Mouse (Mus musculus): ENCODE data around the gene Spred2. TPM values are rescaled to one million over a fixed set of nuclear protein-coding genes. Genes with fewer than 3 reads are reported as not detected.
A peak's percentile ranks its signal among the peaks of the same experiment; 100 is the strongest.

The Spred2 gene
- polyA plus RNA-seq, 1 experiment from 2014 or later: 4.1 TPM

DNA sequence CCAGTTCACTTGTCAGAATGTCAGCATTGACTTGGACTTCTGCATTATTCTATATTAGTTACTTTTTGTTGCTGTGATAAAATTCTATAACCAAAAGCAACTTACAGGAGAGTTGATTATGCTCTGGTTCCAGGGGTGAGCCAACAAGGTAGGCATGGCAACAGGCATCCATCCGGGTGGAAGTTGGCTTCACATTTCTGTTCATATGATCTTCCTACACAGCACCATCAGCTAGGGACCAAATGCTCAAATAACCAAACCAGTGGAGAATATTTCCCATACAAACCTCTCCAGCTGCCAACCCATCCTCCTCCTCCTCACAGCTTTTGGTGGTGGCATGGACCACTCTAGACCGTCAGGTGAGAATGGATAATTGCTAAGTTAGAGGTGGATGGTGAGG is 51.9 kb downstream of the Spred2 start:
- H3K9ac ChIP-seq (ENCODE audit: low read length): no peak overlapping the region
- H3K27ac ChIP-seq (replicated peaks in 1 of 2; ENCODE audit: control insufficient read depth in 1 of 2, insufficient read depth in 1 of 2, low read depth in 2 of 2, low read length in 2 of 2): no peak overlapping the region
- H3K4me2 ChIP-seq (ENCODE audit: low read length): no peak overlapping the region
- H3K9me3 ChIP-seq (ENCODE audit: control insufficient read depth, low read length): no peaks in the 10 kb centered on the region
- H3K27me3 ChIP-seq (ENCODE audit: control insufficient read depth, insufficient read depth, low read length): no peaks in the 10 kb centered on the region
- peaks cover 3% of the 10 kb centered on the region; the same call in 1 of the 2 replicates for H3K36me3 ChIP-seq (ENCODE audit: control insufficient read depth, insufficient read depth, low read length)
- 96% methylated on average over 2 of the region's 2 CpGs for WGBS
- H3K4me1 ChIP-seq (ENCODE audit: control insufficient read depth in 2 of 2, insufficient read depth in 2 of 2, low read length in 2 of 2): peaks cover 6 to 14% of the 10 kb centered on the region in 2 experiments
- no peak overlapping the region for H3K4me3 ChIP-seq (ENCODE audit: control insufficient read depth in 1 of 2, insufficient read depth in 1 of 2, low read depth in 1 of 2, low read length in 2 of 2)
- ATAC-seq (ENCODE audit: insufficient number of reproducible peaks, insufficient read depth, low FRiP score, low read depth): no peak

DNA sequence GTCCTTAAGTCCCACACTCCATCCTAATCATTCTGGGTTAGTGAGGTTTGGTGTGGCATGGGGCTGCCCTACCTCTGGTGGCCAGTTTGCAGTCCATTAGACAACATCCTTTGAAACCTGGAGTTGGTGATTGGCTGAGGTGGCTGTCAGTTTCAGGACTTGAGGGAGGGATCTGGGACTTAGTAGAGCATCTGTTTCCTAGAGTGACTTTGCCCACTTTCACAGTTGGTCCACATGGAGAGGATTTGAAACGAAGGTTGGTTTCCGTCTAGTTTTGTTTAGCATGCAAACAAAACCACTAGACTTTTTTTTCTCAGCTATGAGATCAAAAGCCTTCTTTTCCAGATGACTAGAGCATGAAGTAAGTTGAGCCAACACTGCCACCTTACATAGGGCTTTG is 53.5 kb downstream of the Spred2 start:
- H3K36me3 ChIP-seq (ENCODE audit: control insufficient read depth, insufficient read depth, low read length): peaks cover 3% of the 10 kb centered on the region; the same call in 1 of the 2 replicates
- H3K9me3 ChIP-seq (ENCODE audit: control insufficient read depth, low read length): no peaks in the 10 kb centered on the region
- H3K27me3 ChIP-seq (ENCODE audit: control insufficient read depth, insufficient read depth, low read length): no peaks in the 10 kb centered on the region
- WGBS: 82% methylated on average over 2 of the region's 2 CpGs
- no peak for ATAC-seq (ENCODE audit: insufficient number of reproducible peaks, insufficient read depth, low FRiP score, low read depth)
- H3K4me3 ChIP-seq (ENCODE audit: control insufficient read depth in 1 of 2, insufficient read depth in 1 of 2, low read depth in 1 of 2, low read length in 2 of 2): no peak overlapping the region
- H3K9ac ChIP-seq (ENCODE audit: low read length): no peak overlapping the region
- H3K4me1 ChIP-seq (ENCODE audit: control insufficient read depth in 2 of 2, insufficient read depth in 2 of 2, low read length in 2 of 2): peaks cover 11 to 25% of the 10 kb centered on the region in 2 experiments
- H3K4me2 ChIP-seq (ENCODE audit: low read length): no peak overlapping the region
- no peak overlapping the region for H3K27ac ChIP-seq (replicated peaks in 1 of 2; ENCODE audit: control insufficient read depth in 1 of 2, insufficient read depth in 1 of 2, low read depth in 2 of 2, low read length in 2 of 2)

DNA sequence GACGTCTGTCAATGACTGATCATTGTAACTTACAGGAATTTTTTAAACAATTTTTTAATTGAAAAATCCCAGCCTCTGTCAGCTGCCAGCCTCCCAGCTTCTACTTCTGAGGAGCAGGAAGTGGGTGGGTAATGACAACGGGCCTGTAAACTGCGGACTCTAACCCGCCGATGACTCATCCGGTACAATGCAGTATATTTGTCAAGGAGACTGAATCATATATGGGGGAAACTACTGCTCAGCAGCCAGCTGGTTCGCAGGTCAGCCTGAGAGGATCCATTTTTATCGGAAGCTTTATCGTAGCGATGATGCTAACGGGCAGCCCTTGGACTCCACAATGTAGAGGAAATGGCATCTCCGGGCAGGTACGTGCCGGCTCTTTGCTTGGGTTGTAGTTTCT is 55.2 kb downstream of the Spred2 start:
- peaks cover 18 to 32% of the 10 kb centered on the region in 2 experiments for H3K4me1 ChIP-seq (ENCODE audit: control insufficient read depth in 2 of 2, insufficient read depth in 2 of 2, low read length in 2 of 2)
- H3K9ac ChIP-seq (ENCODE audit: low read length): no peak overlapping the region
- H3K27me3 ChIP-seq (ENCODE audit: control insufficient read depth, insufficient read depth, low read length): no peaks in the 10 kb centered on the region
- peak overlapping the region; percentile 34 for H3K4me2 ChIP-seq (ENCODE audit: low read length)
- H3K9me3 ChIP-seq (ENCODE audit: control insufficient read depth, low read length): no peaks in the 10 kb centered on the region
- 0 out of 2 replicates have a peak, but pooled peaks have one; percentile 49 for ATAC-seq (ENCODE audit: insufficient number of reproducible peaks, insufficient read depth, low FRiP score, low read depth)
- H3K27ac ChIP-seq (replicated peaks in 1 of 2; ENCODE audit: control insufficient read depth in 1 of 2, insufficient read depth in 1 of 2, low read depth in 2 of 2, low read length in 2 of 2): 0 out of 4 replicates have a peak overlapping the region, but pooled peaks of 1 of the 2 experiments have one; percentile 20
- H3K4me3 ChIP-seq (ENCODE audit: control insufficient read depth in 1 of 2, insufficient read depth in 1 of 2, low read depth in 1 of 2, low read length in 2 of 2): no peak overlapping the region
- WGBS: 57% methylated on average over 14 of the region's 14 CpGs
- H3K36me3 ChIP-seq (ENCODE audit: control insufficient read depth, insufficient read depth, low read length): peaks cover 3% of the 10 kb centered on the region; the same call in 1 of the 2 replicates

DNA sequence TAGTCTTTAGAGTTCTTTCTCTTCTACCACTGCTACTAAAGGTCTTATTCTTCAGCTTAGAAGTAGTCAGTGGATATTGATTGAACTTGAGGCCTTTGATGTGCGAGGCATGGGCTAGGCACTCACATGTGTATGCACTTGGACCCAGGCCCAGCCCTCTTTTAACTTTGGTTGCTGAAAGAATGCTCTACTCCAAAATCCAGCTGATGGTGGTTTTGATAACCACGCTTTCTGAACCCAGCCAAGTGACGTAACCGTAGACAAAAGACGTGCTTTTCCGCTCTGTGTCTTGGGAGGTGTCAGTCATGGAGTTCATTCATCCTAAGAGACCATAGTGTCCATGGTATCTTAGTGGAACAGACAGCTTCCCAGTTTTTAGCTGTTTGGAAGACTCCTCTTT is 57.9 kb downstream of the Spred2 start:
- Histone ChIP-seq H3K4me1 (ENCODE audit: control insufficient read depth in 2 of 2, insufficient read depth in 2 of 2, low read length in 2 of 2) (peaks cover 24 to 48% of the 10 kb centered on the region in 2 experiments), H3K27ac (replicated peaks in 1 of 2; ENCODE audit: control insufficient read depth in 1 of 2, insufficient read depth in 1 of 2, low read depth in 2 of 2, low read length in 2 of 2) (peak overlapping the region in 1 of 2 experiments; percentile 58; a peak in 2 of 4 replicates), H3K4me3 (ENCODE audit: control insufficient read depth in 1 of 2, insufficient read depth in 1 of 2, low read depth in 1 of 2, low read length in 2 of 2) (no peak overlapping the region), H3K36me3 (ENCODE audit: control insufficient read depth, insufficient read depth, low read length) (no peaks in the 10 kb centered on the region), H3K4me2 (ENCODE audit: low read length) (no peak overlapping the region), H3K9me3 (ENCODE audit: control insufficient read depth, low read length) (no peaks in the 10 kb centered on the region), H3K9ac (ENCODE audit: low read length) (no peak overlapping the region), H3K27me3 (ENCODE audit: control insufficient read depth, insufficient read depth, low read length) (no peaks in the 10 kb centered on the region)
- 74% methylated on average over 6 of the region's 6 CpGs for WGBS
- no peak for ATAC-seq (ENCODE audit: insufficient number of reproducible peaks, insufficient read depth, low FRiP score, low read depth)

DNA sequence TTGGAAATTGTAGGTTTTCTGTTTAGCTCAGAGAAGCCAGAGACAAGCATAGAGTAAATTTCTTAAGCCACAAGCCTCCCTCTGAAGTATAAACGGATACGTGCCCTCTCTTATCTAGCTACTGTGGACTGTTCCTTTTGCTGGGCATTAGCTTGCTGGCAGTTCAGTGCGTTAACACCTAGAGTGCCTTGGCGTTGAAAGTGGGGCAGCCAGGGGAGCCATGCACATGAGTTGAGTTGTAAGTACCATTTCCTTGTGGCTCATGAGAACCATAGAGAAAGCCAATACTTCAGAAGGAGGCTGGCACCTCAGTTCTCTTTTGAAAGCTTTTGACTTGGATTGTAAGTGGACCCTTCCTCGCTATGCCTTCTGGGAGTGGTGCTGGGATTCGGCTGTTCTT is 58.6 kb downstream of the Spred2 start:
- no peaks in the 10 kb centered on the region for H3K36me3 ChIP-seq (ENCODE audit: control insufficient read depth, insufficient read depth, low read length)
- no peak overlapping the region; the same call in 1 of the 2 replicates for H3K4me2 ChIP-seq (ENCODE audit: low read length)
- H3K9ac ChIP-seq (ENCODE audit: low read length): no peak overlapping the region
- 33% methylated on average over 6 of the region's 6 CpGs for WGBS
- no peaks in the 10 kb centered on the region for H3K9me3 ChIP-seq (ENCODE audit: control insufficient read depth, low read length)
- peaks cover 30 to 55% of the 10 kb centered on the region in 2 experiments for H3K4me1 ChIP-seq (ENCODE audit: control insufficient read depth in 2 of 2, insufficient read depth in 2 of 2, low read length in 2 of 2)
- ATAC-seq (ENCODE audit: insufficient number of reproducible peaks, insufficient read depth, low FRiP score, low read depth): no peak
- H3K4me3 ChIP-seq (ENCODE audit: control insufficient read depth in 1 of 2, insufficient read depth in 1 of 2, low read depth in 1 of 2, low read length in 2 of 2): no peak overlapping the region
- no peaks in the 10 kb centered on the region for H3K27me3 ChIP-seq (ENCODE audit: control insufficient read depth, insufficient read depth, low read length)
- H3K27ac ChIP-seq (replicated peaks in 1 of 2; ENCODE audit: control insufficient read depth in 1 of 2, insufficient read depth in 1 of 2, low read depth in 2 of 2, low read length in 2 of 2): peak overlapping the region; percentile 46 to 58; a peak in 3 of 4 replicates

DNA sequence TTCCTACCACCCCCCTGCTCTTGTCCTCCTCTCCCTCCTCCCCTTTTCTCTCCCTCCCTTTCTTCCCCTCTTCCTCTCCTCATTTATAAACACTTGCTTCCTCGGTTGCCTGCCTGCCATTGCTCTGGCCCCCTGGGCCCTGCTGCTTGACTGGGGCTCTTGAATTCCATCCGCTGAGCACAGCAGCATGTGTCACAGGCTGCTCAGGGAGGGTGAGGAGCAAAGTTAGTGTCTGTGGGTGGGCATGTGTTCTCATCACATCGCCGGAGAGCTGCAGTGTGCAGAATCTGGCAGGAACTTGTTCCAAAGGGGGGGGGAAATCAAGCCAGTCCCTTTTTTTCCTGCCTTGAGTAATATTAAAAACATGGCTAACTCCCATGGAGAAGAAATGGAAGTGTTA is 59.1 kb downstream of the Spred2 start:
- no peak overlapping the region for H3K9ac ChIP-seq (ENCODE audit: low read length)
- peaks cover 32 to 59% of the 10 kb centered on the region in 2 experiments for H3K4me1 ChIP-seq (ENCODE audit: control insufficient read depth in 2 of 2, insufficient read depth in 2 of 2, low read length in 2 of 2)
- no peaks in the 10 kb centered on the region for H3K36me3 ChIP-seq (ENCODE audit: control insufficient read depth, insufficient read depth, low read length)
- no peak for ATAC-seq (ENCODE audit: insufficient number of reproducible peaks, insufficient read depth, low FRiP score, low read depth)
- H3K4me3 ChIP-seq (ENCODE audit: control insufficient read depth in 1 of 2, insufficient read depth in 1 of 2, low read depth in 1 of 2, low read length in 2 of 2): no peak overlapping the region
- H3K27me3 ChIP-seq (ENCODE audit: control insufficient read depth, insufficient read depth, low read length): no peaks in the 10 kb centered on the region
- H3K4me2 ChIP-seq (ENCODE audit: low read length): no peak overlapping the region
- H3K9me3 ChIP-seq (ENCODE audit: control insufficient read depth, low read length): no peaks in the 10 kb centered on the region
- peak overlapping the region in 1 of 2 experiments; percentile 58; a peak in 2 of 4 replicates for H3K27ac ChIP-seq (replicated peaks in 1 of 2; ENCODE audit: control insufficient read depth in 1 of 2, insufficient read depth in 1 of 2, low read depth in 2 of 2, low read length in 2 of 2)
- 20% methylated on average over 4 of the region's 4 CpGs for WGBS

DNA sequence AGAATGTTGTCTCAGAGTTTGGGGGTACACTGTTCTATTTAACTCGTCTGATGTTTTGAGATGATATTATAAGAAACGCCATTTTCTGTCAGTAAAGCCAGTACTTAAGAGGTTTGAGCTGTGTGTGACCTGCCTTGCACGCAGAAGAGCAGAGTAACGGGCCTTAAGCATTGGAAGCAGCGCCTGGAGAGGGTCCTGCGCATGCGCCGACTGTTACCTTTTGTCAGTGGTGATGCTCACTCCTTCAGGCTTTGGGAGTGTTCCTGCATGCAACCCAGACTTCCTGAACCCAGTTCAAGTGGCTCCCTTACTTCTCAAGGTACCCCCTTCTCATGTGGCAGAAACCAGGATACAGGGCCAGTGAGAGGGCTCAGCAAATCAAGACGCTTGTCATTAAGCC is 59.9 kb downstream of the Spred2 start:
- 93% methylated on average over 9 of the region's 9 CpGs for WGBS
- no peak for ATAC-seq (ENCODE audit: insufficient number of reproducible peaks, insufficient read depth, low FRiP score, low read depth)
- no peak overlapping the region for H3K4me2 ChIP-seq (ENCODE audit: low read length)
- no peak overlapping the region for H3K27ac ChIP-seq (replicated peaks in 1 of 2; ENCODE audit: control insufficient read depth in 1 of 2, insufficient read depth in 1 of 2, low read depth in 2 of 2, low read length in 2 of 2)
- no peaks in the 10 kb centered on the region for H3K36me3 ChIP-seq (ENCODE audit: control insufficient read depth, insufficient read depth, low read length)
- no peaks in the 10 kb centered on the region for H3K9me3 ChIP-seq (ENCODE audit: control insufficient read depth, low read length)
- H3K4me1 ChIP-seq (ENCODE audit: control insufficient read depth in 2 of 2, insufficient read depth in 2 of 2, low read length in 2 of 2): peaks cover 35 to 67% of the 10 kb centered on the region in 2 experiments
- H3K9ac ChIP-seq (ENCODE audit: low read length): no peak overlapping the region
- H3K27me3 ChIP-seq (ENCODE audit: control insufficient read depth, insufficient read depth, low read length): no peaks in the 10 kb centered on the region
- H3K4me3 ChIP-seq (ENCODE audit: control insufficient read depth in 1 of 2, insufficient read depth in 1 of 2, low read depth in 1 of 2, low read length in 2 of 2): no peak overlapping the region

DNA sequence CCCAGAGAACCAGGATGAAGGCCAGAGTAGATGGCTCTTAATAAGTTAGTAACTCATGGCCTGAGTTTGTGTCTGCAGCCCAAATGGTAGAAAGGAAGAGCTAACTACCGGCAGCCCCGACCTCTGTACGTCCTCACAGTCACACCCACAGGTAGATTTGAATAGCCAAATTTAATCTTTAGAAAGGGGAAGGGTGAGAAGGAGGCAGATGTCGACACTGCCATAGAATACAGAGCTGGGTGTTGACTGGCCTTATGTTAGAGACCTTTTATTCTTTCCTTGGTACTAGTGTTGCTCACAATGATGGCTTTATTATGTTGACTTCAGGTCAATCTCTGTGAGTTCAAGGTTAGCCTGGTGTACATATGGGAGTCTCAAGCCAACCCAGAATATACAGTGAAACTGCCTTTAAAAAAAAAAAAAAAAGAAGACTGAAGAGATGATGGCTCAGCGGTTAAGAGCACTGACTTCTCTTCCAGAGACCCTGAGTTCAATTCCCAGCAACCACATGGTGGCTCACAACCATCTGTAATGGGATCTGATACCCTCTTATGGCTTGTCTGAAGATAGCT is 61.2 kb downstream of the Spred2 start:
- Histone ChIP-seq H3K4me2 (ENCODE audit: low read length) (no peak overlapping the region), H3K36me3 (ENCODE audit: control insufficient read depth, insufficient read depth, low read length) (no peaks in the 10 kb centered on the region), H3K4me3 (ENCODE audit: control insufficient read depth in 1 of 2, insufficient read depth in 1 of 2, low read depth in 1 of 2, low read length in 2 of 2) (no peak overlapping the region), H3K9ac (ENCODE audit: low read length) (no peak overlapping the region), H3K9me3 (ENCODE audit: control insufficient read depth, low read length) (no peaks in the 10 kb centered on the region), H3K4me1 (ENCODE audit: control insufficient read depth in 2 of 2, insufficient read depth in 2 of 2, low read length in 2 of 2) (peaks cover 35 to 62% of the 10 kb centered on the region in 2 experiments), H3K27me3 (ENCODE audit: control insufficient read depth, insufficient read depth, low read length) (no peaks in the 10 kb centered on the region), H3K27ac (replicated peaks in 1 of 2; ENCODE audit: control insufficient read depth in 1 of 2, insufficient read depth in 1 of 2, low read depth in 2 of 2, low read length in 2 of 2) (no peak overlapping the region)
- 60% methylated on average over 5 of the region's 5 CpGs for WGBS
- no peak for ATAC-seq (ENCODE audit: insufficient number of reproducible peaks, insufficient read depth, low FRiP score, low read depth)

Data from heart, embryonic 14.5 days (tissue).